ENCODE assay signal across 10 mouse cellular contexts in genomic region chr2:148292895-148293294, GRCm38 (mm10).
DNase-seq lines count a peak whose midpoint lies in the region; ATAC-seq and TF ChIP-seq lines count a peak whose summit lies in the region.
"Had no signal": no experiment of that assay in that cellular context is flagged by ENCODE, and none has a peak within 500 bp of the region (broad histone marks: within the 10 kb centered on the region; RNA-seq: fewer than 3 reads in every experiment).

No protein-coding gene starts in this region.

- no peak overlapping the region for H3K27ac ChIP-seq in heart, embryonic 12.5 days (ENCODE audit: poor library complexity, severe bottlenecking)
- no peak overlapping the region for H3K27ac ChIP-seq in midbrain, postnatal 0 days (ENCODE audit: low read depth, low read length)
- H3K27ac ChIP-seq in midbrain, embryonic 13.5 days: no peak overlapping the region
- no peak overlapping the region for H3K27ac ChIP-seq in forebrain, postnatal 0 days (ENCODE audit: low read depth, low read length)
- H3K27ac ChIP-seq in neural tube, embryonic 15.5 days (replicated peaks): no peak overlapping the region
- H3K27ac ChIP-seq: embryonic facial prominence, embryonic 13.5 days had no signal

- H3K4me1 ChIP-seq in heart, embryonic 12.5 days (replicated peaks): no peaks in the 10 kb centered on the region
- H3K4me1 ChIP-seq in midbrain, postnatal 0 days (ENCODE audit: insufficient read depth, low read length): no peaks in the 10 kb centered on the region
- H3K4me1 ChIP-seq in midbrain, embryonic 13.5 days (replicated peaks): no peaks in the 10 kb centered on the region
- no peaks in the 10 kb centered on the region for H3K4me1 ChIP-seq in forebrain, postnatal 0 days (ENCODE audit: insufficient read depth)
- no peaks in the 10 kb centered on the region for H3K4me1 ChIP-seq in neural tube, embryonic 15.5 days
- H3K4me1 ChIP-seq: embryonic facial prominence, embryonic 13.5 days had no signal

- H3K27me3 ChIP-seq in heart, embryonic 12.5 days (replicated peaks): no peaks in the 10 kb centered on the region
- no peaks in the 10 kb centered on the region for H3K27me3 ChIP-seq in midbrain, postnatal 0 days (ENCODE audit: insufficient read depth, low read length)
- H3K27me3 ChIP-seq in midbrain, embryonic 13.5 days: no peaks in the 10 kb centered on the region
- H3K27me3 ChIP-seq in forebrain, postnatal 0 days (ENCODE audit: insufficient read depth, low read length): no peaks in the 10 kb centered on the region
- H3K27me3 ChIP-seq in neural tube, embryonic 15.5 days (replicated peaks): no peaks in the 10 kb centered on the region
- H3K27me3 ChIP-seq: embryonic facial prominence, embryonic 13.5 days had no signal

- no peak overlapping the region for H3K4me3 ChIP-seq in heart, embryonic 12.5 days
- no peak overlapping the region for H3K4me3 ChIP-seq in midbrain, postnatal 0 days (ENCODE audit: low read depth, low read length)
- no peak overlapping the region for H3K4me3 ChIP-seq in midbrain, embryonic 13.5 days (replicated peaks)
- H3K4me3 ChIP-seq in forebrain, postnatal 0 days (ENCODE audit: low read depth, low read length): no peak overlapping the region
- no peak overlapping the region for H3K4me3 ChIP-seq in neural tube, embryonic 15.5 days (replicated peaks)
- H3K4me3 ChIP-seq: embryonic facial prominence, embryonic 13.5 days; layer of hippocampus, adult 2 months had no signal

- WGBS in heart, embryonic 12.5 days: 38% methylated on average over 2 of the region's 2 CpGs
- WGBS in midbrain, postnatal 0 days: 52% methylated on average over 2 of the region's 2 CpGs
- 59% methylated on average over 2 of the region's 2 CpGs for WGBS in midbrain, embryonic 13.5 days
- 50% methylated on average over 2 of the region's 2 CpGs for WGBS in forebrain, postnatal 0 days
- 41% methylated on average over 2 of the region's 2 CpGs for WGBS in neural tube, embryonic 15.5 days

- H3K9ac ChIP-seq in heart, embryonic 12.5 days: no peak overlapping the region
- no peak overlapping the region for H3K9ac ChIP-seq in midbrain, postnatal 0 days (replicated peaks; ENCODE audit: low read length, poor library complexity, severe bottlenecking)
- no peak overlapping the region for H3K9ac ChIP-seq in midbrain, embryonic 13.5 days (replicated peaks)
- no peak overlapping the region for H3K9ac ChIP-seq in forebrain, postnatal 0 days
- H3K9ac ChIP-seq in neural tube, embryonic 15.5 days (replicated peaks): no peak overlapping the region
- H3K9ac ChIP-seq: embryonic facial prominence, embryonic 13.5 days had no signal

- ATAC-seq in heart, embryonic 12.5 days (ENCODE audit: insufficient number of reproducible peaks, low FRiP score): no peak
- no peak for ATAC-seq in midbrain, postnatal 0 days (ENCODE audit: low FRiP score)
- no peak for ATAC-seq in midbrain, embryonic 13.5 days
- ATAC-seq in forebrain, postnatal 0 days: peak; percentile 77
- peak; percentile 66; the same call in 1 of the 2 replicates for ATAC-seq in neural tube, embryonic 15.5 days (ENCODE audit: low FRiP score)

- H3K4me2 ChIP-seq in heart, embryonic 12.5 days: no peak overlapping the region
- no peak overlapping the region for H3K4me2 ChIP-seq in midbrain, postnatal 0 days (ENCODE audit: low read depth, low read length, poor library complexity, severe bottlenecking)
- no peak overlapping the region for H3K4me2 ChIP-seq in midbrain, embryonic 13.5 days (replicated peaks)
- H3K4me2 ChIP-seq in forebrain, postnatal 0 days (ENCODE audit: low read depth): no peak overlapping the region
- H3K4me2 ChIP-seq in neural tube, embryonic 15.5 days: no peak overlapping the region
- H3K4me2 ChIP-seq: embryonic facial prominence, embryonic 13.5 days had no signal

- peak; percentile 24 to 34 for DNase-seq in heart, postnatal 10 days
- peak; percentile 30 for DNase-seq in midbrain, postnatal 0 days (ENCODE audit: low spot score)
- peak; percentile 39 for DNase-seq in forebrain, postnatal 0 days
- no peak for DNase-seq in thymus, adult 18-20 months
- DNase-seq: lung, postnatal 4 days had no signal

- H3K36me3 ChIP-seq in heart, embryonic 12.5 days: no peaks in the 10 kb centered on the region
- H3K36me3 ChIP-seq in midbrain, postnatal 0 days (ENCODE audit: insufficient read depth, low read length): no peaks in the 10 kb centered on the region
- no peaks in the 10 kb centered on the region for H3K36me3 ChIP-seq in midbrain, embryonic 13.5 days
- no peaks in the 10 kb centered on the region for H3K36me3 ChIP-seq in forebrain, postnatal 0 days (ENCODE audit: insufficient read depth)
- no peaks in the 10 kb centered on the region for H3K36me3 ChIP-seq in neural tube, embryonic 15.5 days
- H3K36me3 ChIP-seq: embryonic facial prominence, embryonic 13.5 days had no signal

- H3K9me3 ChIP-seq in heart, embryonic 12.5 days (replicated peaks): 0 out of 2 replicates have a peak, but pooled peaks cover 4% of the 10 kb centered on the region
- no peaks in the 10 kb centered on the region for H3K9me3 ChIP-seq in midbrain, postnatal 0 days (ENCODE audit: low read length)
- no peaks in the 10 kb centered on the region for H3K9me3 ChIP-seq in midbrain, embryonic 13.5 days
- no peaks in the 10 kb centered on the region for H3K9me3 ChIP-seq in forebrain, postnatal 0 days (ENCODE audit: low read length)
- H3K9me3 ChIP-seq in neural tube, embryonic 15.5 days (replicated peaks): no peaks in the 10 kb centered on the region
- H3K9me3 ChIP-seq: embryonic facial prominence, embryonic 13.5 days had no signal

- intact Hi-C loops in heart, postnatal 10 days (cut with DNase I): no loop called here

- no peak for TF ChIP-seq CTCF in midbrain, postnatal 0 days (IDR thresholded peaks at IDR 0.05)
- TF ChIP-seq CTCF in forebrain, postnatal 0 days (IDR thresholded peaks at IDR 0.05; ENCODE audit: low read depth): no peak

Comparison
In these comparisons a context has a peak if more than half of its experiments do, and no peak if none do; other contexts are left out.
1. DNase-seq: peak in heart, postnatal 10 days (2 of 2), midbrain, postnatal 0 days (single experiment) and forebrain, postnatal 0 days (single experiment); none in thymus, adult 18-20 months (0 of 2).
2. ATAC-seq: peak in forebrain, postnatal 0 days (single experiment) and neural tube, embryonic 15.5 days (single experiment); none in heart, embryonic 12.5 days (single experiment), midbrain, postnatal 0 days (single experiment) and midbrain, embryonic 13.5 days (single experiment).